Mouse (Mus musculus) cerebellum, adult (tissue): Measurements from ENCODE around the gene Stxbp5.

ENCODE experiments used
- ATAC-seq: cut with Nextera tagmentation; 2 replicates; pipeline ENCODE4 v1.9.2; 2017; ENCODE audit warnings: mild to moderate bottlenecking, moderate library complexity, mixed read lengths; ENCODE audit not compliant: insufficient number of reproducible peaks, low FRiP score, low TSS enrichment

The Stxbp5 gene

GRCm38 (mm10) chr10:9770261-9770660 lies 130.6 kb downstream of the Stxbp5 start:
- no peak for ATAC-seq

- no peak for ATAC-seq
Measured at GRCm38 (mm10) chr10:9763831-9764230, 137.0 kb downstream of the Stxbp5 start.

- no peak for ATAC-seq
Measured at GRCm38 (mm10) chr10:9760264-9760663, 140.6 kb downstream of the Stxbp5 start.

- no peak for ATAC-seq
Measured at GRCm38 (mm10) chr10:9756546-9756945, 144.3 kb downstream of the Stxbp5 start.

GRCm38 (mm10) chr10:9754893-9755541 lies 145.9 kb downstream of the Stxbp5 start:
- no peak for ATAC-seq

- no peak for ATAC-seq
Measured at GRCm38 (mm10) chr10:9733861-9734260, 167.0 kb downstream of the Stxbp5 start.

- ATAC-seq: no peak
Measured at GRCm38 (mm10) chr10:9732065-9732749, 168.7 kb downstream of the Stxbp5 start.

GRCm38 (mm10) chr10:9722519-9723303 lies 178.2 kb downstream of the Stxbp5 start:
- ATAC-seq: no peak

- ATAC-seq: no peak
Measured at GRCm38 (mm10) chr10:9720027-9720426, 180.9 kb downstream of the Stxbp5 start.

GRCm38 (mm10) chr10:9718086-9718485 lies 182.8 kb downstream of the Stxbp5 start:
- ATAC-seq: no peak
